Mouse (Mus musculus) gastrocnemius, postnatal 4 days (tissue): ENCODE measurements around the gene Ppfia1. TPM values are rescaled to one million over a fixed set of nuclear protein-coding genes. Genes with fewer than 3 reads are reported as not detected.

Source experiments
- DNase-seq, 2 experiments: peaks; one replicate each; pipeline ENCODE4 v3.0.0; 2021 to 2022; ENCODE audit warnings: low spot score in 2 of 2, mixed read lengths in 2 of 2
- total RNA-seq, 2 experiments: library from RNA; stranded (reverse); gene quantifications; 2 replicates each; pipeline ENCODE4 v1.2.3; 2021

Gene Ppfia1
- total RNA-seq, 2 experiments from 2014 or later = 43.2 to 51.8 TPM

GRCm38 (mm10) chr7:144441466-144441865, 112.1 kb downstream of the Ppfia1 start:
- DNase-seq = no peak

- DNase-seq = no peak
Observed at GRCm38 (mm10) chr7:144438811-144439210, 114.7 kb downstream of the Ppfia1 start.

- no peak for DNase-seq
Observed at GRCm38 (mm10) chr7:144432920-144433319, 120.6 kb downstream of the Ppfia1 start.

GRCm38 (mm10) chr7:144427460-144427859, 126.1 kb downstream of the Ppfia1 start:
- no peak for DNase-seq

Other genes with a start within 250 kb of the Ppfia1 start
- 10 to 100 TPM; 96.3 to 98.5 TPM for gene Cttn, start 82.7 kb downstream of the Ppfia1 start, total RNA-seq
- 1 to 10 TPM; 7.4 to 7.6 TPM for gene Fadd, start 28.7 kb upstream of the Ppfia1 start, total RNA-seq
- 10 to 100 TPM; 10.2 to 10.6 TPM for gene Ano1, start 198.2 kb upstream of the Ppfia1 start, total RNA-seq